Mouse (Mus musculus): ENCODE measurements around the gene Pla2g15. TPM values are rescaled to one million over a fixed set of nuclear protein-coding genes. Genes with fewer than 3 reads are reported as not detected.

Pla2g15 gene
- 10 to 100 TPM; 28.2 to 36.0 (median 29.8) TPM for total RNA-seq (2022)

DNA sequence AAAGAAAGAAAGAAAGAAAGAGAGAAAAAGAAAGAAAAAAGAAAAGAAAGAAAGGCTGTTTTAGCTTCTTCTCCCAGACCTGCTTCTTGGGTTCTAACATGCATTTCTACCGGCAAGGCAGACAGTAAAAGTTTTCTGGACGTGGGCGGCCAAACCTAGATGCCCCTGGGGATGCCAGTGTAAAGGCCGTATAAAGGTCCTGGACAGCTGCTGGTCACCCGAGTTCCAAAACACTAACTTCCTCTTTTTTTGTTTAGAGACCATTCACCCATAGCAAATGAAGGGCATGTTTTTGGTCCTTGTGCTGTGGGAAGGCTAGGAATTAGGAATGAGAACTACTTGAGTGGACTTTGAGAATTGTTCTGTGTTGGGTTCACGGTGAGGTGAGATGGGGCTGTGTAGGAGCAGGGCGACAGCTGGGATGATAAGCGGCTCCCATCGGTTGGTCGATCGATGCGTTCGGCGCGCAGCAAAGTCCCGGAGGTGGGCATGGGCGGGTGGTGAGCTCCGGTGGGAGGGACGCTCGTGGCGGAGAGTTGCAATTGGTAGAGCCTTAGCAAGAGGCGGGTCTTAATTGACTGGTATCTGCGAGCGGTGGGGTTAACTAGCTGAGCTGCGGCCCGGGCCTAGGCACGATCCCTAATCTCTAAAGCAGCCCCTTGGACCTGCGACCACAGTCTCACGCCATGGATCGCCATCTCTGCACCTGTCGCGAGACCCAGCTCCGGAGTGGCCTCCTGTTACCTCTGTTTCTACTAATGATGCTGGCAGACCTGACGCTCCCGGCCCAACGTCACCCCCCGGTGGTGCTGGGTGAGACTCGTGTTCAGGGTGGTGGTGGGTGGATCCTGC is at the start of gene Pla2g15:
Pla2g15 (plus strand) TSS at position 599 of the 852 bp plus-strand sequence.
- peak; percentile 91 to 93 for DNase-seq (ENCODE audit: low spot score in 2 of 2)

- DNase-seq (ENCODE audit: low spot score in 2 of 2) = no peak
Measured at GRCm38 (mm10) chr8:106102321-106102720, 47.9 kb upstream of the Pla2g15 start.

- DNase-seq (ENCODE audit: low spot score in 2 of 2) = no peak
Measured at GRCm38 (mm10) chr8:106103888-106104287, 46.3 kb upstream of the Pla2g15 start.

DNA sequence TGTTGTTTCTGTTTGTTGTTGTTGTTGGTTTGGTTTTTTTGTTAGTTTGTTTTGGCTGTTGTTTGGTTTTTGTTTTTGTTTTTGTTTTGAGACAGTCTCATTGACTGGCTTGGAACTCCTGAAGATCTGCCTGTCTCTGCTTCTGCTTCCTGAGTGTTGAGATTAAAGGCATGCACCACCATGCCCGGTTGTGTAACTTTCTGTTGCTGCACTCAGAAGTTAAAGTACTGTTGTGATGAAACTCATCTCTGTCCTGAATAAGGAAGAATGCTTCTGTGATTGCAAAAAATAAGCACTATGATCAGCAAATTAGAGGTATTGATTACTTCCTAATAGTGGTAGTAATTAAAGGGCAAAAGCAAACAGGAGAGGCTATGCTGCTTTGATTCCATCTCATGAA is 44.0 kb upstream of the Pla2g15 start:
- no peak for DNase-seq (ENCODE audit: low spot score in 2 of 2)

DNA sequence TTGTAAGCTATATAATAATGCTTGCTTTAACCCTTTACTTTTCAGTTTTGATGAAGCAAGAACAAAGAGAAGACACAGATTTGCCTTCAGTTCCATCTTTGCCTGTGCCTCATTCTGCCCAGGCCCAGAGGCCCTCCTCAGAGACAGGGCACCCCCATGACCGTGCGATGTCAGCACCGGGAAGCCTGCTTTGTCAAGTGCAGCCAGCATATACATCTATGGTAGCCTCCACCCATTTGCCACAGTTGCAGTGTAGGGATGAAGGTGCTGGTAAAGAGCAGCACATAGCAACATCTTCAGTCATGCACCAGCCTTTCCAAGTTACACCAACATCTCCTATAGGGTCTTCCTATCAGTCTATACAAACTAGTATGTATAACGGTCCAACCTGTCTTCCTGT is 42.1 kb upstream of the Pla2g15 start:
- DNase-seq (ENCODE audit: low spot score in 2 of 2) = no peak

- DNase-seq (ENCODE audit: low spot score in 2 of 2) = peak in 1 of 2 experiments; percentile 12
Measured at GRCm38 (mm10) chr8:106108729-106109128, 41.5 kb upstream of the Pla2g15 start.

DNA sequence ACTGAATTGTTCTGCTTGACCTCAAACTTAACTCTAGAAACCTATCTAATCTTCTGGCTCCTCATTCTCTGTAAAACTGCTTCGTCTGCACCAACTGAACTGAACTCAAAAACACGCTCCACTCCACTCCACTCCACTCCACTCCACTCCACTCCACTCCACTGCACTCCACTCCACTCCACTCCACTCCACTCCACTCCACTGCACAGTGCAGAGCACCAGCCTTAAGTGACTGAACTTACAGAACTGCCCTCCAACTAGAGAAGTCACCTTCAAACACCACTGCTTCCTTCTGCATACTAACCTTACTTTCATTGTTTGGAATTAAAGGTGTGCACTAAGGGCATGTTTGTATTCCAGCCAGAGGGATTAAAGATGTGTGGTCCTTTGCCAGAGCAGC is 38.2 kb upstream of the Pla2g15 start:
- DNase-seq (ENCODE audit: low spot score in 2 of 2) = no peak

- no peak for DNase-seq (ENCODE audit: low spot score in 2 of 2)
Measured at GRCm38 (mm10) chr8:106112514-106112913, 37.7 kb upstream of the Pla2g15 start.

DNA sequence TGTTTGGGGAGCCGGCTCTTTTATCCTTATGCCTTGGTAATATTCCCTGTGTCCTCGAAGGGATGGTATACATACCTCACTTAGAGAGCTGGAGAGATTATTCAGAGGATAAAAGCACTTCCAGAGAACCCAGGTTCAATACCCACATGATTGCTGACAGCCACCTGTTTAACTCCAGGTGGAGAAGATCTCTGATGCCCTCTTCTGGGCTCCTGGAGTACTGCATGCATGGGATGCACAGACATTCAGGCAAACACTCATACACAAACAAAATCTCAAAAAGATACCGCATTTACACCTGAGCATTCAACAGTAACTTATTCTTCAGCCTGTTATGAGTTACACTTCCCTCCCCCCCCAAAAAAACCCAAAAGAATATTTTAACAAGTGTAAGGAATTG is 34.3 kb upstream of the Pla2g15 start:
- no peak for DNase-seq (ENCODE audit: low spot score in 2 of 2)

GRCm38 (mm10) chr8:106123443-106123842 is 26.8 kb upstream of the Pla2g15 start:
- no peak for DNase-seq (ENCODE audit: low spot score in 2 of 2)

GRCm38 (mm10) chr8:106126055-106126454 is 24.1 kb upstream of the Pla2g15 start:
- DNase-seq (ENCODE audit: low spot score in 2 of 2) = no peak

- no peak for DNase-seq (ENCODE audit: low spot score in 2 of 2)
Measured at GRCm38 (mm10) chr8:106127054-106127453, 23.1 kb upstream of the Pla2g15 start.

- no peak for DNase-seq (ENCODE audit: low spot score in 2 of 2)
Measured at GRCm38 (mm10) chr8:106127882-106128410, 22.3 kb upstream of the Pla2g15 start.

GRCm38 (mm10) chr8:106129232-106129930 is 20.8 kb upstream of the Pla2g15 start:
- no peak for DNase-seq (ENCODE audit: low spot score in 2 of 2)

DNA sequence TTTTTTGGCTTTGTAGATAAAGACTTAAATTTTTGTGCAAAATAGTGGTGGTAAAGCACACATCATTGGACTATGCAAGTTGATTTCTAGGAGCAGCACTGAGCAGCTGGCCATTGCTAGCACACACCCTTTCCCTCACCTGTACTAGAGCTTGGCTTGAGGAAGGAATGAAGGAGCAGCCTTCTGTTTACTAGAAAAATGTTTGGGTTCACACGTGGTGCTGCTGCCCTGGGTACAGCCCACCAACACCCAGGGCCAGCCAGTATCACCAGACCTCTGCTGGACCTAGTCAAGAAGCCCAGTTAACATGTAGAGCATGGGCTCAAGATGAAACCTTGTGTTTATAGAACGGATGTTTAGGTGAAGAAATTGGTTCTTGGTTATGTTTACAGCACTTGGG is 20.2 kb upstream of the Pla2g15 start:
- DNase-seq (ENCODE audit: low spot score in 2 of 2) = no peak

DNA sequence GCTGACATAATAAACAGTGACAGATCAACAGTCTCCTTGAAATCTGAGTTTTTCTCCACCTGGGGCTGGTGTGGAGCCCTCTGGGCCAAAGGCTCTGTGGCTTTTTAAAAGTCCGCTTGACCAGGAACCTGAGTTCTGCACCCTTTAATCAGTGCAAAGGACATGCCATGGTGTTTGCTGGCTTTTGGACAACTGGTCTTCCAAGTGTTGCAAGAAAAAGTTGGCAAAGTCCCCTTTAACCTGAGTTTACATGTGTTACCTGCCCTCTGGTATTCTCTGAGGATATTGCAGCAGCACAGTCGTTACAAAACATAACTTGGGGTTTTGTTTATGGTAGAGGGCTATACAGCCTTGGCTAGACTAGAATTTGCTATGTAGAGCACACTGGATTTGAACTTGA is 19.7 kb upstream of the Pla2g15 start:
- DNase-seq (ENCODE audit: low spot score in 2 of 2) = no peak

GRCm38 (mm10) chr8:106131021-106131420 is 19.2 kb upstream of the Pla2g15 start:
- no peak for DNase-seq (ENCODE audit: low spot score in 2 of 2)

GRCm38 (mm10) chr8:106131488-106132222 is 18.5 kb upstream of the Pla2g15 start:
- DNase-seq (ENCODE audit: low spot score in 2 of 2) = no peak

GRCm38 (mm10) chr8:106132356-106132755 is 17.8 kb upstream of the Pla2g15 start:
- DNase-seq (ENCODE audit: low spot score in 2 of 2) = no peak

DNA sequence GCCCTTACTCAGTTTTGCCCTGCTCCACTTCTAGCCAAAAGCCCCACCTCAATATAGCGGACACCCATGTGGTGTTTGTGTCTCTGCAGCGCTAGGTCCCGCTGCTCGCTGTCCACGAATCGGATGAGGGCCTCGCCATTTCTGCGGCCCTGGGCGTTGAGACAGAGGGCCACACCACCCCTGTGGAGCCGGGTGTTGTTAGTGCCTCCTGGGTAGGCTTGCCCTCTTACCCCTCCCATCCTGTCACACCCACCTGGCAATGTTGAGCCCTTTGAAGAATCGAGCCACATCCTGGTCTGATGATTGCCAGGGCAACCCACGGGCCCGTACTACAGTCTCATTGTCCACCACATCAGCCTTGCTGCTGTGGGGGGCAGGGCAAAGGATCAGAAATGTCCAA is 16.7 kb upstream of the Pla2g15 start:
- DNase-seq (ENCODE audit: low spot score in 2 of 2) = no peak

DNA sequence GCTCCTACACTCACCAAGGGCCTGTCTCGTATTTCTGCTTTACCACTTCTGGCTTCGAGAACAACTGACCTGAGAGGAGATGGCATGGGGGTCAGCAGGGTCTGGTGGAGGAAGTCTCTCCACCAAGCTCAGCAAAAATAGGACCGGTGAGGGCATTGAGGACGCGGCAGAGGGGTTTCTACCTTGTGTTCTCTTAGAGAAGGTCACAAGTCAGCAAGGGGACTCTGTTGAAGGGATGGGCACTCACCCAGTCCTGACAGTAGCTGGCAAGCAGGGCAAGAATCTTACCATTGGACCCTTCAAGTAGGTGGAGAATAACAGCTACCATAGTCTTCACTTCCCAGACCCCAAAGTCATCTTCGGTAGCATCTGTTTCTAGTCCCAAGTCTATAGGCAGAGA is 16.3 kb upstream of the Pla2g15 start:
- no peak for DNase-seq (ENCODE audit: low spot score in 2 of 2)
